Mouse (Mus musculus): Measurements from ENCODE around the gene Atg4a. TPM values are rescaled to one million over a fixed set of nuclear protein-coding genes. Genes with fewer than 3 reads are reported as not detected.
A peak's percentile ranks its signal among the peaks of the same experiment; 100 is the strongest.

Atg4a gene
- total RNA-seq (2022): 10 to 100 TPM; 14.7 to 18.3 (median 15.9) TPM

GRCm38 (mm10) chrX:140956272-140956940 is at the start of gene Atg4a, which contains the start of gene Psmd10:
Gene Atg4a (plus strand): TSS chrX:140956907.
Gene Psmd10 (minus strand): TSS chrX:140956728.
- DNase-seq: peak; percentile 91

GRCm38 (mm10) chrX:140907360-140907759 is 49.3 kb upstream of the Atg4a start, which contains the start of gene Vsig1:
Gene Vsig1 (plus strand): TSS chrX:140907608.
- no peak for DNase-seq

- no peak for DNase-seq
These were observed 35.4 kb upstream of the Atg4a start for GRCm38 (mm10) chrX:140921321-140921720.

- DNase-seq: no peak
These were observed 24.6 kb upstream of the Atg4a start for GRCm38 (mm10) chrX:140932066-140932465.

- no peak for DNase-seq
These were observed 23.4 kb upstream of the Atg4a start for GRCm38 (mm10) chrX:140933263-140933662.

- DNase-seq: no peak
These were observed 20.4 kb upstream of the Atg4a start for GRCm38 (mm10) chrX:140936271-140936670.

GRCm38 (mm10) chrX:140953618-140954017 is 3.1 kb upstream of the Atg4a start:
- DNase-seq: no peak

- no peak for DNase-seq
These were observed 252 bp downstream of the Atg4a start for GRCm38 (mm10) chrX:140956959-140957358.

- DNase-seq: no peak
These were observed 22.2 kb downstream of the Atg4a start for GRCm38 (mm10) chrX:140978943-140979342.

GRCm38 (mm10) chrX:140979546-140979945 is 22.8 kb downstream of the Atg4a start:
- no peak for DNase-seq

- DNase-seq: no peak
These were observed 23.5 kb downstream of the Atg4a start for GRCm38 (mm10) chrX:140980163-140980562.

GRCm38 (mm10) chrX:140983206-140983960 is 26.7 kb downstream of the Atg4a start:
- peak; percentile 6 for DNase-seq

- DNase-seq: no peak
These were observed 28.1 kb downstream of the Atg4a start for GRCm38 (mm10) chrX:140984795-140985194.

GRCm38 (mm10) chrX:140985256-140985655 is 28.5 kb downstream of the Atg4a start:
- no peak for DNase-seq

- no peak for DNase-seq
These were observed 40.3 kb downstream of the Atg4a start for GRCm38 (mm10) chrX:140996909-140997516.

GRCm38 (mm10) chrX:140997912-140998545 is 41.3 kb downstream of the Atg4a start:
- DNase-seq: no peak

- no peak for DNase-seq
These were observed 42.2 kb downstream of the Atg4a start for GRCm38 (mm10) chrX:140998885-140999284.

- DNase-seq: no peak
These were observed 193.0 kb downstream of the Atg4a start for GRCm38 (mm10) chrX:141149705-141150104.

- DNase-seq: no peak
These were observed 193.6 kb downstream of the Atg4a start for GRCm38 (mm10) chrX:141150290-141150689.

- no peak for DNase-seq
These were observed 194.5 kb downstream of the Atg4a start for GRCm38 (mm10) chrX:141151182-141151581.

GRCm38 (mm10) chrX:141156696-141157095 is 200.0 kb downstream of the Atg4a start:
- DNase-seq: no peak

GRCm38 (mm10) chrX:141157626-141158025 is 200.9 kb downstream of the Atg4a start:
- no peak for DNase-seq

GRCm38 (mm10) chrX:141158160-141158559 is 201.5 kb downstream of the Atg4a start:
- no peak for DNase-seq

All from adrenal gland, adult 8-10 months (tissue).